Mouse (Mus musculus) heart, postnatal 0 days (tissue): ENCODE results near the gene Col11a2. TPM values are rescaled to one million over a fixed set of nuclear protein-coding genes. Genes with fewer than 3 reads are reported as not detected.

Experiments
- ATAC-seq: fragments of 200-750 bp; cut with Nextera tagmentation; 2 replicates; pipeline ENCODE4 v1.8.0; 2017; ENCODE audit warnings: low read depth, moderate number of reproducible peaks, moderate library complexity; ENCODE audit not compliant: insufficient read depth
- DNase-seq: peaks from one replicate; pipeline ENCODE4 v3.0.0-alpha.2; 2016; ENCODE audit warnings: low spot score
- H3K27ac ChIP-seq: fragments of 300-500 bp; sonication (generic); 2 replicates; pipeline ENCODE4 v1.5.1; 2014; ENCODE audit warnings: low read depth, mild to moderate bottlenecking
- H3K27me3 ChIP-seq: fragments of 300-500 bp; sonication (generic); 2 replicates; pipeline ENCODE4 v1.6.1; 2014; ENCODE audit warnings: low read length, mixed read lengths; ENCODE audit not compliant: control insufficient read depth, insufficient read depth
- H3K36me3 ChIP-seq: fragments of 300-500 bp; sonication (generic); replicated peaks from 2 replicates; pipeline ENCODE4 v1.6.1; 2014; ENCODE audit warnings: low read length, mixed read lengths; ENCODE audit not compliant: control insufficient read depth, insufficient read depth
- H3K4me1 ChIP-seq: fragments of 300-500 bp; sonication (generic); 2 replicates; pipeline ENCODE4 v1.6.1; 2014; ENCODE audit warnings: antibody characterized with exemption; ENCODE audit not compliant: control insufficient read depth, insufficient read depth
- H3K4me2 ChIP-seq: fragments of 300-500 bp; sonication (generic); 2 replicates; pipeline ENCODE4 v1.6.1; 2014; ENCODE audit warnings: low read depth, mild to moderate bottlenecking, low read length, moderate library complexity
- H3K4me3 ChIP-seq: fragments of 300-500 bp; sonication (generic); 2 replicates; pipeline ENCODE4 v1.5.1; 2014; ENCODE audit warnings: low read depth, low read length
- H3K9ac ChIP-seq: fragments of 300-500 bp; sonication (generic); replicated peaks from 2 replicates; pipeline ENCODE4 v1.6.1; 2014; ENCODE audit warnings: low read depth, low read length, mixed read lengths
- H3K9me3 ChIP-seq: fragments of 300-500 bp; sonication (generic); replicated peaks from 2 replicates; pipeline ENCODE4 v1.6.1; 2016; ENCODE audit warnings: low read length; ENCODE audit not compliant: control insufficient read depth
- CTCF ChIP-seq: IDR thresholded peaks from 2 replicates; pipeline ENCODE4 v1.5.1; 2016; ENCODE audit warnings: antibody characterized with exemption, control low read depth, low read depth
- EP300 ChIP-seq: IDR thresholded peaks from 2 replicates; pipeline ENCODE4 v1.6.1; 2016; ENCODE audit warnings: antibody characterized with exemption, low read depth
- WGBS: fragments of 180-500 bp; shearing (Covaris S2); extraction: QIAGEN DNeasy Blood & Tissue Kit; methylation state at CpG from one replicate; pipeline ENCODE4 v1.1.7; 2014; 5-methylcytosine and 5-hydroxymethylcytosine counted together
- polyA plus RNA-seq: library from polyadenylated mRNA; unstranded; fragments of >200 nt; fragmentation: Nextera tagmentation; extraction: Ambion mirVana; gene quantifications from 2 replicates; pipeline ENCODE4 v1.2.1, GENCODE M21; 2015
- total RNA-seq: library from RNA; depleted of rRNA; stranded (reverse); fragments of >200 nt; gene quantifications from 2 replicates; pipeline ENCODE4 v1.2.3, GENCODE M21; 2014; ENCODE audit warnings: low replicate concordance

Col11a2 gene
- total and polyA plus RNA-seq, 2 experiments from 2014 or later: 0.29 to 1.9 TPM

DNA sequence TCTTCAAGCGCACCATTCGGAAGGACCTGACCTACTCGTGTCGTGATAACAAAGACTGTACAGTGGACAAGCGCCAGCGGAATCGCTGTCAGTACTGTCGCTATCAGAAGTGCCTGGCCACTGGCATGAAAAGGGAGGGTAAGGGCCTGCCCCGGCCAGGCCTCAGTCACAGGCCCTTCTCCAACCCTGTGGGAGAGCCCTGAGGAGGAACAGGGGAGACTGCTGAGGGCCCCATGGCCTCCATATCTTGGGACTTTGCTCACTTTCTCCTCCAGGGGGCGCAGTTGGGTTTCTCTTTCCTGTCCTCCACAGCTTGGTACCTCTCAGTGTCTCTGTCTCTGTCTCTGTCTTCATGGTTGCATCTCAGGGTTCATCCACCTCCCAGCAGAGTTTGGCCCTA, 5.2 kb upstream of the Col11a2 start:
- Histone ChIP-seq H3K36me3 (peaks cover 51% of the 10 kb centered on the region), H3K4me2 (no peak overlapping the region), H3K4me1 (peaks cover 29% of the 10 kb centered on the region), H3K27me3 (0 out of 2 replicates have a peak, but pooled peaks cover 3% of the 10 kb centered on the region), H3K9ac (no peak overlapping the region), H3K4me3 (no peak overlapping the region), H3K9me3 (no peaks in the 10 kb centered on the region), H3K27ac (peak overlapping the region; percentile 43)
- ATAC-seq (peak; percentile 24), DNase-seq (peak; percentile 58)
- 40% methylated on average over 10 of the region's 10 CpGs for WGBS
- peak; percentile 57 for TF ChIP-seq CTCF
- no peak for TF ChIP-seq EP300

DNA sequence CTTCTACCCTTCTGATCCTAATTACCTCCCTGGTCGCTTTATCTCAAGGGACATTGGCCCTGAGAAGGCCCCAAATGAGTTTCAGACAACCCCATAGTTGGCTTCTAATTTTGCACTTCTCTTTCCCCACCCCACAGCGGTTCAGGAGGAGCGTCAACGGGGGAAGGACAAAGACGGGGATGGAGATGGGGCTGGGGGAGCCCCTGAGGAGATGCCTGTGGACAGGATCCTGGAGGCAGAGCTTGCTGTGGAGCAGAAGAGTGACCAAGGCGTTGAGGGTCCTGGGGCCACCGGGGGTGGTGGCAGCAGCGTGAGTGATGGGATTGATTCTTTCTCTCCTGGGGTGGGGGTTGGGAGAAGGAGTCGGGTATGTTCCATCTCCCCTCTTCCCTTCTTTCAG, 3.7 kb upstream of the Col11a2 start:
- no peak for ATAC-seq
- H3K36me3 ChIP-seq: peaks cover 39% of the 10 kb centered on the region
- H3K27ac ChIP-seq: no peak overlapping the region
- no peak for DNase-seq
- peaks cover 33% of the 10 kb centered on the region for H3K4me1 ChIP-seq
- no peaks in the 10 kb centered on the region for H3K9me3 ChIP-seq
- H3K4me2 ChIP-seq: no peak overlapping the region
- H3K27me3 ChIP-seq: 0 out of 2 replicates have a peak, but pooled peaks cover 3% of the 10 kb centered on the region
- WGBS: 93% methylated on average over 9 of the region's 9 CpGs
- no peak overlapping the region for H3K4me3 ChIP-seq
- no peak for TF ChIP-seq CTCF
- no peak for TF ChIP-seq EP300
- no peak overlapping the region for H3K9ac ChIP-seq

DNA sequence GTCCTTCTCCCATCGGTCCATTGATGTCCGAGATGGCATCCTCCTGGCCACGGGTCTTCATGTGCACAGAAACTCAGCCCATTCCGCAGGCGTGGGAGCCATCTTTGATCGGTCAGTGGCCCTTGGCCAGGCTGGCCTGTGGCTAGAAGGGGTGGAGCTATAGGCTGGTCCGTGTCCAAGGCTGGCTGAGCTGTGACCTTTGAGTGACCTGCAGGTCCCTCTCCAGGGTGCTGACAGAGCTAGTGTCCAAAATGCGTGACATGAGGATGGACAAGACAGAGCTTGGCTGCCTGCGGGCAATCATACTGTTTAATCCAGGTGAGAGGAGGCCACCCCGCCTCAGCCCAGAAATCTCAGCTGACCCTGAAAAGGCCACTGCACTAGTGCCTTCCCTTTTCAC, 2.6 kb upstream of the Col11a2 start:
- no peak for DNase-seq
- Histone ChIP-seq H3K4me3 (no peak overlapping the region), H3K27me3 (peaks cover 14% of the 10 kb centered on the region; the same call in 1 of the 2 replicates), H3K36me3 (peaks cover 39% of the 10 kb centered on the region), H3K9ac (no peak overlapping the region), H3K4me2 (no peak overlapping the region), H3K27ac (no peak overlapping the region), H3K9me3 (no peaks in the 10 kb centered on the region), H3K4me1 (peaks cover 28% of the 10 kb centered on the region)
- no peak for ATAC-seq
- 69% methylated on average over 10 of the region's 10 CpGs for WGBS
- no peak for TF ChIP-seq EP300
- no peak for TF ChIP-seq CTCF

DNA sequence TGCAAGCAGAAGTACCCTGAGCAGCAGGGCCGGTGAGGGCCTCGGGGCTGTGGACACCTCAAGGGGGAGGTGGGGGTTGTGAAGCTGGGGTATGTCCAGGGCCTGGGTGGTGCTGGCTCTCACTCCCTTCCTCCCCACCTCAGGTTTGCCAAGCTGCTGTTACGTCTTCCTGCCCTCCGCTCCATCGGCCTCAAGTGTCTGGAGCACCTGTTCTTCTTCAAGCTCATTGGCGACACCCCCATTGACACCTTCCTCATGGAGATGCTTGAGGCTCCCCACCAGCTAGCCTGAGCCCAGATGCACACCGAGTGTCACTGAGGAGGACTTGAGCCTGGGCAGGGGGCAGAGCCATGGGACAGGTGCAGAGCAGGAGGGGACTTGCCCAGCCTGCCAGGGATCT, 2.0 kb upstream of the Col11a2 start:
- no peaks in the 10 kb centered on the region for H3K9me3 ChIP-seq
- no peak overlapping the region for H3K4me2 ChIP-seq
- no peak overlapping the region for H3K9ac ChIP-seq
- no peak for TF ChIP-seq CTCF
- TF ChIP-seq EP300: no peak
- peaks cover 28% of the 10 kb centered on the region for H3K4me1 ChIP-seq
- DNase-seq (no peak), ATAC-seq (no peak)
- H3K27ac ChIP-seq: no peak overlapping the region
- H3K27me3 ChIP-seq: peaks cover 20% of the 10 kb centered on the region; the same call in 1 of the 2 replicates
- H3K4me3 ChIP-seq: no peak overlapping the region
- H3K36me3 ChIP-seq: peaks cover 39% of the 10 kb centered on the region
- 87% methylated on average over 7 of the region's 7 CpGs for WGBS

DNA sequence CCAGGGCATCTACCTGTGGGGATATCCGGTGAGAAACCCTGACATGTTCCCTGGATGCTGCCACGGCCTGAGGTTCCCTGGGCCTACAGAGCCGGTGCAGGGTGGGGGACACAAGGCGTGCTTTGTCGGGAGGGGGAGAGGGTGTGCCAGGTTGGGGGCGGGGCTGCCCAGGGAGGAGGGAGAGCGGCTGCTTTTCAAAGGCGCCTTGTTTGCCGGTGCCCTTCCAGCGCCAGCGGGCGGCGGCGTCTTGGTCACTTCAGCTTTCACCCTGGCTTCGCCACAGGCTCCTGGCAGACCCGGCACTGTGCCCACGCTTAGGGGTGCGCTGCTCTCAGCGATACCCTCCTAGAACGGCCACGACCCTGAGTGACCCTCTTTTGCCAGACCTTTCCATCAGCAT, 797 bp upstream of the Col11a2 start:
- no peaks in the 10 kb centered on the region for H3K9me3 ChIP-seq
- TF ChIP-seq CTCF: no peak
- TF ChIP-seq EP300: no peak
- peaks cover 20% of the 10 kb centered on the region for H3K4me1 ChIP-seq
- peaks cover 21% of the 10 kb centered on the region for H3K27me3 ChIP-seq
- peaks cover 39% of the 10 kb centered on the region for H3K36me3 ChIP-seq
- H3K4me3 ChIP-seq: peak overlapping the region; percentile 15
- peak overlapping the region; percentile 34 for H3K4me2 ChIP-seq
- 17% methylated on average over 16 of the region's 21 CpGs for WGBS
- H3K9ac ChIP-seq: no peak overlapping the region
- H3K27ac ChIP-seq: no peak overlapping the region
- DNase-seq (no peak), ATAC-seq (no peak)
